Mouse (Mus musculus): ENCODE measurements around the gene Grtp1.

The Grtp1 gene

GRCm38 (mm10) chr8:13204371-13205140, 4.1 kb upstream of the Grtp1 start:
- DNase-seq (ENCODE audit: low spot score in 2 of 2): peak; percentile 57 to 63

GRCm38 (mm10) chr8:13203472-13203871, 3.1 kb upstream of the Grtp1 start:
- no peak for DNase-seq (ENCODE audit: low spot score in 2 of 2)

GRCm38 (mm10) chr8:13202806-13203205, 2.4 kb upstream of the Grtp1 start:
- DNase-seq (ENCODE audit: low spot score in 2 of 2): no peak

GRCm38 (mm10) chr8:13202041-13202440, 1.6 kb upstream of the Grtp1 start:
- no peak for DNase-seq (ENCODE audit: low spot score in 2 of 2)

- no peak for DNase-seq (ENCODE audit: low spot score in 2 of 2)
Observed at GRCm38 (mm10) chr8:13201013-13201334, 554 bp upstream of the Grtp1 start.

GRCm38 (mm10) chr8:13199385-13200061, 897 bp downstream of the Grtp1 start:
- DNase-seq (ENCODE audit: low spot score in 2 of 2): no peak

GRCm38 (mm10) chr8:13197493-13197892, 2.9 kb downstream of the Grtp1 start:
- no peak for DNase-seq (ENCODE audit: low spot score in 2 of 2)

- no peak for DNase-seq (ENCODE audit: low spot score in 2 of 2)
Observed at GRCm38 (mm10) chr8:13194818-13195217, 5.6 kb downstream of the Grtp1 start.

- no peak for DNase-seq (ENCODE audit: low spot score in 2 of 2)
Observed at GRCm38 (mm10) chr8:13190235-13190634, 10.2 kb downstream of the Grtp1 start.

GRCm38 (mm10) chr8:13188857-13189256, 11.6 kb downstream of the Grtp1 start:
- no peak for DNase-seq (ENCODE audit: low spot score in 2 of 2)

GRCm38 (mm10) chr8:13188052-13188555, 12.3 kb downstream of the Grtp1 start:
- no peak for DNase-seq (ENCODE audit: low spot score in 2 of 2)

GRCm38 (mm10) chr8:13187638-13188037, 12.8 kb downstream of the Grtp1 start:
- DNase-seq (ENCODE audit: low spot score in 2 of 2): no peak

- no peak for DNase-seq (ENCODE audit: low spot score in 2 of 2)
Observed at GRCm38 (mm10) chr8:13187229-13187628, 13.2 kb downstream of the Grtp1 start.

GRCm38 (mm10) chr8:13186819-13187218, 13.6 kb downstream of the Grtp1 start:
- no peak for DNase-seq (ENCODE audit: low spot score in 2 of 2)

GRCm38 (mm10) chr8:13181691-13181976, 18.8 kb downstream of the Grtp1 start:
- no peak for DNase-seq (ENCODE audit: low spot score in 2 of 2)

GRCm38 (mm10) chr8:13180911-13181690, 19.3 kb downstream of the Grtp1 start:
- DNase-seq (ENCODE audit: low spot score in 2 of 2): no peak

GRCm38 (mm10) chr8:13180408-13180807, 20.0 kb downstream of the Grtp1 start:
- DNase-seq (ENCODE audit: low spot score in 2 of 2): no peak

- peak in 1 of 2 experiments; percentile 15 for DNase-seq (ENCODE audit: low spot score in 2 of 2)
Observed at GRCm38 (mm10) chr8:13179948-13180347, 20.5 kb downstream of the Grtp1 start.

GRCm38 (mm10) chr8:13179482-13179881, 20.9 kb downstream of the Grtp1 start:
- DNase-seq (ENCODE audit: low spot score in 2 of 2): no peak

- DNase-seq (ENCODE audit: low spot score in 2 of 2): no peak
Observed at GRCm38 (mm10) chr8:13178137-13178536, 22.3 kb downstream of the Grtp1 start.

- no peak for DNase-seq (ENCODE audit: low spot score in 2 of 2)
Observed at GRCm38 (mm10) chr8:13177173-13177852, 23.1 kb downstream of the Grtp1 start.

GRCm38 (mm10) chr8:13175650-13176049, 24.8 kb downstream of the Grtp1 start:
- DNase-seq (ENCODE audit: low spot score in 2 of 2): no peak
